Mouse (Mus musculus): ENCODE results near the gene Dcxr. TPM values are rescaled to one million over a fixed set of nuclear protein-coding genes. Genes with fewer than 3 reads are reported as not detected.
"Not testable (repeated sequence)": the region's sequence is repeated elsewhere in the genome, so short reads cannot be mapped to it uniquely, and the experiment has no call there.

Gene Dcxr
- polyA plus RNA-seq, 1 experiment from 2014 or later, result 13.7 TPM

GRCm38 (mm10) chr11:120689365-120689764, 37.7 kb downstream of the Dcxr start:
- H3K27me3 ChIP-seq (replicated peaks; ENCODE audit: control insufficient read depth, insufficient read depth, low read length), result no peaks in the 10 kb centered on the region
- 88% methylated on average over 3 of the region's 3 CpGs for WGBS
- no peak overlapping the region for H3K4me3 ChIP-seq (ENCODE audit: low read depth, low read length)
- H3K4me2 ChIP-seq (ENCODE audit: low read length), result no peak overlapping the region
- no peaks in the 10 kb centered on the region for H3K9me3 ChIP-seq (replicated peaks; ENCODE audit: control insufficient read depth, low read length)
- peaks cover 62% of the 10 kb centered on the region for H3K36me3 ChIP-seq (ENCODE audit: control insufficient read depth, insufficient read depth, low read length)
- ATAC-seq (no peak), DNase-seq (ENCODE audit: low spot score) (no peak)
- no peaks in the 10 kb centered on the region for H3K4me1 ChIP-seq (ENCODE audit: control insufficient read depth, insufficient read depth, low read length)
- H3K9ac ChIP-seq (ENCODE audit: low read length), result no peak overlapping the region
- H3K27ac ChIP-seq (ENCODE audit: low read depth, low read length), result no peak overlapping the region

GRCm38 (mm10) chr11:120686650-120687272, 40.3 kb downstream of the Dcxr start:
- H3K27me3 ChIP-seq (replicated peaks; ENCODE audit: control insufficient read depth, insufficient read depth, low read length), result no peaks in the 10 kb centered on the region
- H3K27ac ChIP-seq (ENCODE audit: low read depth, low read length), result no peak overlapping the region
- H3K4me1 ChIP-seq (ENCODE audit: control insufficient read depth, insufficient read depth, low read length), result no peaks in the 10 kb centered on the region
- no peak overlapping the region for H3K4me2 ChIP-seq (ENCODE audit: low read length)
- H3K4me3 ChIP-seq (ENCODE audit: low read depth, low read length), result no peak overlapping the region
- no peak for ATAC-seq
- H3K9me3 ChIP-seq (replicated peaks; ENCODE audit: control insufficient read depth, low read length), result no peaks in the 10 kb centered on the region
- WGBS, result 83% methylated on average over 20 of the region's 20 CpGs
- no peak for DNase-seq (ENCODE audit: low spot score)
- H3K9ac ChIP-seq (ENCODE audit: low read length), result no peak overlapping the region
- H3K36me3 ChIP-seq (ENCODE audit: control insufficient read depth, insufficient read depth, low read length), result peaks cover 69% of the 10 kb centered on the region

DNA sequence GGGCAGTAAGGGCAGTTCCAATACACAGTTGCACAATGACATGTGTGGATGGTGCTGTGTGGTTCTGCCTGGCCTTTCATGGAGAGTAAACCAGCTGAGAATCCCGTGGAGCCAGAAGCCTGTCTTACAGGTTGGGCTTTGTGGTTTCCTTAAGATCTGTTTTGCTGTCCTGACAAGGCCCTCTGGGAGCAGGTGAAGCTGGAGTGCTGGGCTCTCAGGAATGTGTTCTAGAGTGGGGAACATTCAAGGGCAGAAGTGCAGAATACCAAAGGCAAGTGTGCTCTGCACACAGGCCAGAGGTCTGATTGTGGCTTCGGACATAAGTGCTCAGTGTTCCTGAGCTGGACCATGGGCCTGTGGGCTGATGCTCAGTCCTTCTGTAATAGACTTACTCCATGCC, 42.4 kb downstream of the Dcxr start:
- H3K36me3 ChIP-seq (ENCODE audit: control insufficient read depth, insufficient read depth, low read length), result peaks cover 80% of the 10 kb centered on the region
- no peaks in the 10 kb centered on the region for H3K4me1 ChIP-seq (ENCODE audit: control insufficient read depth, insufficient read depth, low read length)
- no peak overlapping the region for H3K4me2 ChIP-seq (ENCODE audit: low read length)
- DNase-seq (ENCODE audit: low spot score) (no peak), ATAC-seq (no peak)
- 96% methylated on average over 2 of the region's 2 CpGs for WGBS
- no peak overlapping the region for H3K4me3 ChIP-seq (ENCODE audit: low read depth, low read length)
- H3K9me3 ChIP-seq (replicated peaks; ENCODE audit: control insufficient read depth, low read length), result no peaks in the 10 kb centered on the region
- no peak overlapping the region for H3K9ac ChIP-seq (ENCODE audit: low read length)
- H3K27me3 ChIP-seq (replicated peaks; ENCODE audit: control insufficient read depth, insufficient read depth, low read length), result no peaks in the 10 kb centered on the region
- no peak overlapping the region for H3K27ac ChIP-seq (ENCODE audit: low read depth, low read length)

GRCm38 (mm10) chr11:120684086-120684485, 43.0 kb downstream of the Dcxr start:
- H3K9ac ChIP-seq (ENCODE audit: low read length), result no peak overlapping the region
- ATAC-seq, result no peak
- H3K27ac ChIP-seq (ENCODE audit: low read depth, low read length), result no peak overlapping the region
- H3K4me2 ChIP-seq (ENCODE audit: low read length), result no peak overlapping the region
- no peaks in the 10 kb centered on the region for H3K27me3 ChIP-seq (replicated peaks; ENCODE audit: control insufficient read depth, insufficient read depth, low read length)
- DNase-seq (ENCODE audit: low spot score), result no peak
- H3K4me3 ChIP-seq (ENCODE audit: low read depth, low read length), result no peak overlapping the region
- no peaks in the 10 kb centered on the region for H3K4me1 ChIP-seq (ENCODE audit: control insufficient read depth, insufficient read depth, low read length)
- 94% methylated on average over 2 of the region's 2 CpGs for WGBS
- no peaks in the 10 kb centered on the region for H3K9me3 ChIP-seq (replicated peaks; ENCODE audit: control insufficient read depth, low read length)
- H3K36me3 ChIP-seq (ENCODE audit: control insufficient read depth, insufficient read depth, low read length), result peaks cover 78% of the 10 kb centered on the region

GRCm38 (mm10) chr11:120683536-120683935, 43.5 kb downstream of the Dcxr start:
- DNase-seq (ENCODE audit: low spot score), result no peak
- 93% methylated on average over 3 of the region's 3 CpGs for WGBS

DNA sequence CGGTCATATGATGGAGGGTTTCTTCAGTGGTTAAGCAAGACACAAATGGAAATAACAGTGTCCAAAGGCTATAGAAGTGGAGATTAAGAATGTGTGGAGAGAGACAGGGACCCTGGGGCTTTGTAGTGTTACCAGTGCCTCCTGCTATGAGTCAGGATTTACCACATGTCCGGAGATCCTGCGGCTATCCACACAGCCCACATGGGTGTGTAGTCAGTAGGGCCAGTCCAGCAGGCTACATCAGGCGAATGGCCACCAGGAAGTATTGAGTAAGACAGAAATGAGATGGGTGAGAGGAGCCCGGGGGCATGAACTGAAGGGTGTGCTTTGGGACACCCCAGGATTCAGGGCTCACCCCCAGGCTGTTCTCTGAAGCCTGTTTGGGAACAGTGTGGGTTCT, 44.4 kb downstream of the Dcxr start:
- H3K36me3 ChIP-seq (ENCODE audit: control insufficient read depth, insufficient read depth, low read length), result peaks cover 75% of the 10 kb centered on the region
- no peak overlapping the region for H3K27ac ChIP-seq (ENCODE audit: low read depth, low read length)
- H3K9ac ChIP-seq (ENCODE audit: low read length), result no peak overlapping the region
- H3K27me3 ChIP-seq (replicated peaks; ENCODE audit: control insufficient read depth, insufficient read depth, low read length), result no peaks in the 10 kb centered on the region
- ATAC-seq (no peak), DNase-seq (ENCODE audit: low spot score) (no peak)
- no peak overlapping the region for H3K4me3 ChIP-seq (ENCODE audit: low read depth, low read length)
- 95% methylated on average over 5 of the region's 5 CpGs for WGBS
- H3K4me1 ChIP-seq (ENCODE audit: control insufficient read depth, insufficient read depth, low read length), result no peaks in the 10 kb centered on the region
- no peak overlapping the region for H3K4me2 ChIP-seq (ENCODE audit: low read length)
- no peaks in the 10 kb centered on the region for H3K9me3 ChIP-seq (replicated peaks; ENCODE audit: control insufficient read depth, low read length)

More at GRCm38 (mm10) chr11:120683536-120683935, 43.5 kb downstream of the Dcxr start:
- H3K9ac ChIP-seq (ENCODE audit: low read length), result no peak overlapping the region
- no peaks in the 10 kb centered on the region for H3K4me1 ChIP-seq (ENCODE audit: control insufficient read depth, insufficient read depth, low read length)
- no peaks in the 10 kb centered on the region for H3K27me3 ChIP-seq (replicated peaks; ENCODE audit: control insufficient read depth, insufficient read depth, low read length)
- H3K4me3 ChIP-seq (ENCODE audit: low read depth, low read length), result no peak overlapping the region
- ATAC-seq, result no peak
- no peaks in the 10 kb centered on the region for H3K9me3 ChIP-seq (replicated peaks; ENCODE audit: control insufficient read depth, low read length)
- no peak overlapping the region for H3K4me2 ChIP-seq (ENCODE audit: low read length)
- H3K36me3 ChIP-seq (ENCODE audit: control insufficient read depth, insufficient read depth, low read length), result peaks cover 77% of the 10 kb centered on the region
- H3K27ac ChIP-seq (ENCODE audit: low read depth, low read length), result no peak overlapping the region

- peaks cover 64% of the 10 kb centered on the region for H3K36me3 ChIP-seq (ENCODE audit: control insufficient read depth, insufficient read depth, low read length)
- no peak overlapping the region for H3K27ac ChIP-seq (ENCODE audit: low read depth, low read length)
- no peaks in the 10 kb centered on the region for H3K27me3 ChIP-seq (replicated peaks; ENCODE audit: control insufficient read depth, insufficient read depth, low read length)
- no peak overlapping the region for H3K4me2 ChIP-seq (ENCODE audit: low read length)
- ATAC-seq (no peak), DNase-seq (ENCODE audit: low spot score) (no peak)
- H3K9me3 ChIP-seq (replicated peaks; ENCODE audit: control insufficient read depth, low read length), result no peaks in the 10 kb centered on the region
- H3K4me1 ChIP-seq (ENCODE audit: control insufficient read depth, insufficient read depth, low read length), result no peaks in the 10 kb centered on the region
- WGBS, result 73% methylated on average over 3 of the region's 3 CpGs
- H3K4me3 ChIP-seq (ENCODE audit: low read depth, low read length), result no peak overlapping the region
- no peak overlapping the region for H3K9ac ChIP-seq (ENCODE audit: low read length)
Measured at GRCm38 (mm10) chr11:120679909-120680308, 47.2 kb downstream of the Dcxr start.

DNA sequence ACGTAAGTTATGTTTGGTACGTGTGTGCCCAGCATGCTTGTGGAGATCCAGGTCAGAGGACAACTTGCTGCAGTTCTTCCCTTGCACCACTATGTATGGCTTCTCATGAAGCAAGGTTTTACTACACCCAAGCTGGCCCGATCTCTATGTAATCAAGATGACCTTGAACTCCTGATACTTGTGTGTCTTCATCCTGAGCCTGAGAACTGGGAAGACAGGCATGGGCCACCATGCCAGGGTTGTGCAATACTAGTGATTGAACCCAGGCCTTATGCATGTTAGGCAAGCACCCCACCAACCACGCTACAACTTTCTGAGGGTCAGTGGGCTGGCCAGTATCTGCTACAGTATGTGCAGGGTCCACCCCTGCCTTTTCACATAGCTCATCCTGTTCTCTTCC, 50.1 kb downstream of the Dcxr start:
- ATAC-seq (no peak), DNase-seq (ENCODE audit: low spot score) (no peak)
- no peaks in the 10 kb centered on the region for H3K9me3 ChIP-seq (replicated peaks; ENCODE audit: control insufficient read depth, low read length)
- H3K36me3 ChIP-seq (ENCODE audit: control insufficient read depth, insufficient read depth, low read length), result peaks cover 44% of the 10 kb centered on the region
- H3K4me3 ChIP-seq (ENCODE audit: low read depth, low read length), result no peak overlapping the region
- 95% methylated on average over 4 of the region's 4 CpGs for WGBS
- no peak overlapping the region for H3K9ac ChIP-seq (ENCODE audit: low read length)
- no peak overlapping the region for H3K4me2 ChIP-seq (ENCODE audit: low read length)
- H3K27me3 ChIP-seq (replicated peaks; ENCODE audit: control insufficient read depth, insufficient read depth, low read length), result no peaks in the 10 kb centered on the region
- H3K27ac ChIP-seq (ENCODE audit: low read depth, low read length), result no peak overlapping the region
- peaks cover 8% of the 10 kb centered on the region; the same call in 1 of the 2 replicates for H3K4me1 ChIP-seq (ENCODE audit: control insufficient read depth, insufficient read depth, low read length)

DNA sequence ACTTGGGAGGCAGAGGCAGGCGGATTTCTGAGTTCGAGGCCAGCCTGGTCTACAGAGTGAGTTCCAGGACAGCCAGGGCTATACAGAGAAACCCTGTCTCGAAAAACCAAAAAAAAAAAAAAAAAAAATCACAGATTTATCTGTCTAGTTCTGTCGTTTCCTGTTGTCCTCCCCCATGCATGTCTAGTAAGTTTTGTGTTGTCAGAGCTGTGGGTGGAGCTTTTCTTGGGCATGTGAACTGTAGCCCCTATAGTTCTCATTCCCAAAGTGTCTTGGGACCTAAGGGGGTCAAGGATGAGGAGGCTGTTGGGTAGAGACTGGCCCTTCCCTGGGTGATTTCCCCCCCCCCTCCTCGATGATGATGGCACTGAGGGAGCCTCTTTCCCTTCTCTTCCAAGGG, 51.2 kb downstream of the Dcxr start:
- ATAC-seq; H3K4me3 ChIP-seq (ENCODE audit: low read depth, low read length); H3K9ac ChIP-seq (ENCODE audit: low read length); H3K4me2 ChIP-seq (ENCODE audit: low read length); H3K4me1 ChIP-seq (ENCODE audit: control insufficient read depth, insufficient read depth, low read length); DNase-seq (ENCODE audit: low spot score); H3K27ac ChIP-seq (ENCODE audit: low read depth, low read length); H3K9me3 ChIP-seq (replicated peaks; ENCODE audit: control insufficient read depth, low read length); H3K27me3 ChIP-seq (replicated peaks; ENCODE audit: control insufficient read depth, insufficient read depth, low read length): not testable (repeated sequence)
- H3K36me3 ChIP-seq (ENCODE audit: control insufficient read depth, insufficient read depth, low read length), result peaks cover 38% of the 10 kb centered on the region
- WGBS, result 97% methylated on average over 4 of the region's 5 CpGs

Data from forebrain, embryonic 14.5 days (tissue).